Mouse (Mus musculus) limb, embryonic 15.5 days (tissue): Measurements from ENCODE around the gene Acad11. TPM values are rescaled to one million over a fixed set of nuclear protein-coding genes. Genes with fewer than 3 reads are reported as not detected.

Experiments
- ATAC-seq: fragments of 200-750 bp; cut with Nextera tagmentation; 2 replicates; pipeline ENCODE4 v1.8.0; 2017; ENCODE audit warnings: low read depth, moderate TSS enrichment; ENCODE audit not compliant: insufficient number of reproducible peaks, low FRiP score, low TSS enrichment
- H3K27ac ChIP-seq: fragments of 300-500 bp; sonication (generic); 2 replicates; pipeline ENCODE4 v1.5.1; 2015; ENCODE audit warnings: moderate library complexity, mild to moderate bottlenecking, inconsistent platforms
- H3K27me3 ChIP-seq: fragments of 300-500 bp; sonication (generic); 2 replicates; pipeline ENCODE4 v1.6.1; 2015; ENCODE audit warnings: inconsistent platforms
- H3K36me3 ChIP-seq: fragments of 300-500 bp; sonication (generic); 2 replicates; pipeline ENCODE4 v1.6.1; 2015; ENCODE audit warnings: inconsistent platforms
- H3K4me1 ChIP-seq: fragments of 300-500 bp; sonication (generic); 2 replicates; pipeline ENCODE4 v1.6.1; 2015; ENCODE audit warnings: inconsistent platforms
- H3K4me2 ChIP-seq: fragments of 300-500 bp; sonication (generic); 2 replicates; pipeline ENCODE4 v1.6.1; 2015; ENCODE audit warnings: mild to moderate bottlenecking, inconsistent platforms
- H3K4me3 ChIP-seq: fragments of 300-500 bp; sonication (generic); 2 replicates; pipeline ENCODE4 v1.5.1; 2015; ENCODE audit warnings: mild to moderate bottlenecking, inconsistent platforms
- H3K9ac ChIP-seq: fragments of 300-500 bp; sonication (generic); 2 replicates; pipeline ENCODE4 v1.6.1; 2015; ENCODE audit warnings: inconsistent platforms
- H3K9me3 ChIP-seq: fragments of 300-500 bp; sonication (generic); 2 replicates; pipeline ENCODE4 v1.6.1; 2016; ENCODE audit warnings: inconsistent platforms
- WGBS: fragments of 180-500 bp; shearing (Covaris S2); methylation state at CpG from one replicate; pipeline ENCODE4 v1.1.7; 2015; 5-methylcytosine and 5-hydroxymethylcytosine counted together
- polyA plus RNA-seq: library from polyadenylated mRNA; unstranded; fragments of >200 nt; fragmentation: Nextera tagmentation; extraction: Ambion mirVana; gene quantifications from 2 replicates; pipeline ENCODE4 v1.2.1, GENCODE M21; 2015

Gene Acad11
- polyA plus RNA-seq, 1 experiment from 2014 or later: 12.5 TPM

DNA sequence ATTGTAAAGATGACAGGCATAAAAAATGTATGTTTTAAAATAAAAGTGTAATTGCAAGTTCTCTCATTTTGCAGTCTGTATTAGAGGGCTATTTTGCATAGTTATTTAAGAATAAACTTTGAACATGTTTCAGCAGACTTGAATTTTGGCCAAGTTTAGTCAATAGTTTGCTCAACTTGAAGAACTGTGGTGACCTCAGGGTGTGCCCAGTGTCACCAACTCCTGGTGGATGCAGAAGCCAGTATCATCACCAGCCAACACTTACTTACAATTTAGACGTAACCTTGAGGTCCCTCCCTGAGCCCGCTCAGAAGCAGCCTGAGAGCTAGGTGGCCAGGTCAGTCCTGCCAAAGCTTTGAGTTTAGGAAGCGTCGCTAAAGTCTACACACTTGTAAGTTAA lies 19.5 kb upstream of the Acad11 start:
- WGBS: 82% methylated on average over 4 of the region's 4 CpGs
- Histone ChIP-seq H3K9ac (no peak overlapping the region), H3K9me3 (no peaks in the 10 kb centered on the region), H3K4me3 (no peak overlapping the region), H3K4me1 (no peaks in the 10 kb centered on the region), H3K27ac (no peak overlapping the region), H3K4me2 (no peak overlapping the region), H3K36me3 (peaks cover 60% of the 10 kb centered on the region), H3K27me3 (no peaks in the 10 kb centered on the region)
- ATAC-seq: no peak

DNA sequence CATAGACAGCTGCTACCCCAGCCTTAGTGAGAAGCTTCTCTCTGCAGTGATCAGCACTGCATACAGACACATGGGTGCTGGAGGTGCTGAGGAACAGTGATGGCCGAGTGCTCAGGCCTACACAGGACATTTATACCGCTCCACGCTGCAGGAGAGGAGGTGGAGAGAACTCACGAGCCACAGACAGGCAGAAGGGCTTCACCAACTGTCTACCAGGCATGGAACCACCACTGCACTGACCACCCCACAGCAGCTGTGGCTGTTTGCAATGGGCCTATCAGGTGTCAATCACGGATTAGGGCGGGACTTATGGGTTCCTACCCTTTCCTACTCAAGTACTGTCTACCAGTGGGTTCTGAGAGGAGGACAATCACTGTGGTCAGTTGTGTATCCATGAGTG lies 12.1 kb upstream of the Acad11 start:
- peaks cover 91% of the 10 kb centered on the region for H3K36me3 ChIP-seq
- H3K9ac ChIP-seq: no peak overlapping the region
- no peaks in the 10 kb centered on the region for H3K27me3 ChIP-seq
- no peak overlapping the region for H3K4me2 ChIP-seq
- H3K27ac ChIP-seq: no peak overlapping the region
- H3K4me1 ChIP-seq: no peaks in the 10 kb centered on the region
- H3K9me3 ChIP-seq: no peaks in the 10 kb centered on the region
- 0 out of 2 replicates have a peak, but pooled peaks have one; percentile 48 for ATAC-seq
- H3K4me3 ChIP-seq: no peak overlapping the region
- WGBS: 90% methylated on average over 6 of the region's 6 CpGs

DNA sequence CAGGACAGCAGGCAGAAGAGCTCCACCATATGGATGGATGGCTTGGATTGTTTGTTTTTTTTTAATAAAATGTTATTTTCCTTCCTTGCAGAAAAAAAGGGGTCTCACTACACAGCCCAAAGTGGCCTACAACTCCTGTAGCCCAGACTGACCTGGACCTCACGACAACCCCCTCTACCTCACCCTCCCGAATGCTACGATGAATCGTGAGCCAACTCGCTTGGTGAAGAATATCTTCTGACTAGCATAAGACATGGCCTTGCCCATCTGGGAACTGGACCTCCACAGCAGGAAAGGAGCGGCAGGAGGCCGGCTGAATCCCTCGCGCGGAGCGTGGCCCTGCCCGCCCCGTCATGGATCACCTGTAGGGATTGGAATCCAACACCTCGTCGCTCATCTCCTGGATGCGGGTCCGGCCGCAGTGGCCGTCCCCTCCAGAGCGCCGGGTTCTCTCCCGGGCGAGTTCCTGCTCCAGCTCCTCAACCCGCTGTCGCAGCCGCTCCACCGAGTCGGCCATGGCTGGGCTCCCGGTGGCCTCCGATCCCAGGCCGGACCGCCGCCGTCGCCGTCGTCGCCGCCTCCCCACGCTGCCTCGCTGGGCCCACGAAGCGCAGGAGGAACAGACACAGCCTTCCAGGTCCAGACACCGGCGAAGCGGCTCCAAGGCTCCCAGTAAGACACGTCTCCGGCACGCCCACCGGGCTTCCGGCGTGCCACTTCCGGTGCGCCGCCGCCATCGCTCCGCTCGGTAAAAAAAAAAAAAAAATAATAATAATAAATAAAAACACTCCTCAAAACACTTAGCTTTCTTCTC lies 540 bp upstream of the Acad11 start, which contains the start of gene Uba5:
Uba5 (minus strand) TSS at position 705 of the 814 bp plus-strand sequence.
- peak within 1 kb of the TSS; percentile 94 for H3K9ac ChIP-seq
- peak within 1 kb of the TSS; percentile 65 for H3K27ac ChIP-seq
- no peaks in the 10 kb centered on the region for H3K27me3 ChIP-seq
- H3K36me3 ChIP-seq: peaks cover 21% of the 10 kb centered on the region
- peaks cover 18% of the 10 kb centered on the region for H3K4me1 ChIP-seq
- H3K4me3 ChIP-seq: peak within 1 kb of the TSS; percentile 100
- under 1% methylated on average over 58 of the region's 59 CpGs for WGBS
- no peaks in the 10 kb centered on the region for H3K9me3 ChIP-seq
- peak within 1 kb of the TSS; percentile 87 for H3K4me2 ChIP-seq
- ATAC-seq: peak; percentile 62; the same call in 1 of the 2 replicates

DNA sequence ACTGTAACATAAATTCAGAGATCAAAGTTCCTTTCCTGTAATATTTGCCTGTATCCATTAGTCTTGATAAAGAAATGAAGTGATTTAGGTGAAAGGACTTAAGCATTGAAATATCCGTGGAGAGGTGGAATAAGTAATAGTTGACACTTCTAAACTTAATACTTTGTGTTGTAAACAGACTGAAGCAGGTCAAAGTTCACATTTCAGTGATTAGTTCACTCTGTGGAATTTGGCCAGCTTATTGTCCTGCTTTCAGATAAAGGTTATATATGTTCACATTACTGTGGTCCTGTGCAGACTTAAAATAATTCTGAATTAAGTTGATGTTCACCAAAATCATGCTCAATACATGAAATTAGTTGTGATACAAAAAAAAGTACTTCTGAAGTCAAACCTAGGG lies 1.4 kb downstream of the Acad11 start:
- no peak for ATAC-seq
- Histone ChIP-seq H3K9ac (no peak overlapping the region), H3K4me2 (no peak overlapping the region), H3K4me3 (no peak overlapping the region), H3K4me1 (peaks cover 18% of the 10 kb centered on the region), H3K27ac (no peak overlapping the region), H3K36me3 (peaks cover 11% of the 10 kb centered on the region), H3K27me3 (no peaks in the 10 kb centered on the region), H3K9me3 (no peaks in the 10 kb centered on the region)
- WGBS: 32% methylated on average over 1 of the region's 1 CpGs

DNA sequence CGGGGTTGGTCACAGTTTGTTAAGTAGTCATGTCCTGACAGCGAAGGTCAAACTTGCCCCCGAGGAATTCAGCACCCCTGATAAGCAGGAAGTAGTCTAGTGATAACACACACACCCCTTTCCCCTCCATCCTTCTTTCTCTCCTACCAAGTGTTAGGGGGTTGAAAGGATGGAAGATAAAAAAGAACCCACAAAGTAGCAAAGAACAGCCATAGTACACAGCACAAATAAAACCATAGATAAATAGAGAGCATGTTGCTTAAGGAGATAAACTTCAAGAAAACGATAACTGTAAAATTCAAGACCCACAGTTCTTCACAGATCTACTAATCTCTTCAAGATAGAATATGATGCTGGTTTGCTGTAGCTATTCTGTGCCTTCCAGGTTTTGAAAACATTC lies 7.1 kb downstream of the Acad11 start:
- no peak overlapping the region for H3K9ac ChIP-seq
- H3K4me3 ChIP-seq: no peak overlapping the region
- H3K27ac ChIP-seq: no peak overlapping the region
- no peaks in the 10 kb centered on the region for H3K36me3 ChIP-seq
- ATAC-seq: no peak
- H3K9me3 ChIP-seq: no peaks in the 10 kb centered on the region
- 81% methylated on average over 4 of the region's 4 CpGs for WGBS
- no peaks in the 10 kb centered on the region for H3K4me1 ChIP-seq
- no peak overlapping the region for H3K4me2 ChIP-seq
- no peaks in the 10 kb centered on the region for H3K27me3 ChIP-seq

DNA sequence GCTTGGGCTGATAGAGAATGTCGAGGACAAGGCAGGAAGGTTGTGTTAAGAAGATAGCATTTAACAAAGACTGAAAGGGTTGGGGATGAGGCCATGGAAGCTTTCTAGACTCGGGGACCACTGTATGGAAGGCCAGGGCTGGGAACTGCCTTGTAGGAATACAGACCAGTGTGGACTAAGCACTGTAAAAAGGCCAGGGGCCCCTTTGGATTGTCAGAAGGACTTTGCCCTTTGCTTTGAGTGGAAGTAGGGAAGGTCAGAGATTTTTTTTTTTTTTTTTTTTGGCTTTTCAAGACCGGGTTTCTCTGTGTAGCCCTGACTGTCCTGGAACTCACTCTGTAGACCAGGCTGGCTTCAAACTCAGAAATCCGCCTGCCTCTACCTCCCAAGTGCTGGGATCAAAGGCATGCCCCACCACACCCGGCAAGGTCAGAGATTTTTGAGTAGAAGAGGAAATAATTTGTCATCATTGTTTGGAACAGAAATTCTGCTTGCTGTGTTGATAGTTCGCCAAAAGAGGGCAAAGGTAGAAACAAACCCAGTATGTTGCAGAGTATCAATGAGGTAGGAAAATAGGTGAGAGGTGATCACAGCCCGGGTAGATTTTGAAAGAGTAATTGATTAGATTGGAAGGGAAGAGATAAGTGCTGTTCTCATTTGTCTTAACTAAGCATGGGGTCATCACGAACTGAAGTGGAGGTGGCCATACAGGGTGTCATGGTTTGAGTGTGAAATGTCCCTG lies 7.9 kb downstream of the Acad11 start:
- WGBS: 77% methylated on average over 8 of the region's 8 CpGs
- Histone ChIP-seq H3K9me3 (no peaks in the 10 kb centered on the region), H3K27ac (no peak overlapping the region), H3K36me3 (no peaks in the 10 kb centered on the region), H3K9ac (no peak overlapping the region), H3K4me3 (no peak overlapping the region), H3K27me3 (no peaks in the 10 kb centered on the region), H3K4me1 (no peaks in the 10 kb centered on the region), H3K4me2 (no peak overlapping the region)
- no peak for ATAC-seq

DNA sequence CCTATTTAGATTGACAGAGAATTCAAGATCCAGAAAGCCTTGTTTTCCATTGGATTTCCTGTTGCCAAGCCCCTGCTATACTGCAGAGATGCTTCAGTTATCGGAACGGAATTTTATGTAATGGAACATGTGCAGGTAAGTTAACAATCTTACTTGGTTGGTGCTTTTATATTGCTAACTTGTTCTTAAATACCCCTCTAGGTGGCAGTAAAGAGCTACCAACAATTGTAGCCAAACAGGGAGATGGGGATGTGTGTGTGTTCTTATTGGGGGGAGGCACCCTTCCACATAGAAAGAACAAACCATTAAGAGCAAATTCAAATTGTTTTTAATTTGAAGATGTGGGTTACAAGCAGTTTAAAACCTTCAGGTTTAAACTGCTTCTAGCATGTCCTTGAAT lies 12.6 kb downstream of the Acad11 start:
- 59% methylated on average over 2 of the region's 2 CpGs for WGBS
- H3K27me3 ChIP-seq: no peaks in the 10 kb centered on the region
- H3K9me3 ChIP-seq: no peaks in the 10 kb centered on the region
- no peak overlapping the region for H3K9ac ChIP-seq
- no peak for ATAC-seq
- H3K4me2 ChIP-seq: no peak overlapping the region
- 0 out of 2 replicates have a peak, but pooled peaks cover 3% of the 10 kb centered on the region for H3K36me3 ChIP-seq
- H3K27ac ChIP-seq: no peak overlapping the region
- H3K4me1 ChIP-seq: no peaks in the 10 kb centered on the region
- no peak overlapping the region for H3K4me3 ChIP-seq

DNA sequence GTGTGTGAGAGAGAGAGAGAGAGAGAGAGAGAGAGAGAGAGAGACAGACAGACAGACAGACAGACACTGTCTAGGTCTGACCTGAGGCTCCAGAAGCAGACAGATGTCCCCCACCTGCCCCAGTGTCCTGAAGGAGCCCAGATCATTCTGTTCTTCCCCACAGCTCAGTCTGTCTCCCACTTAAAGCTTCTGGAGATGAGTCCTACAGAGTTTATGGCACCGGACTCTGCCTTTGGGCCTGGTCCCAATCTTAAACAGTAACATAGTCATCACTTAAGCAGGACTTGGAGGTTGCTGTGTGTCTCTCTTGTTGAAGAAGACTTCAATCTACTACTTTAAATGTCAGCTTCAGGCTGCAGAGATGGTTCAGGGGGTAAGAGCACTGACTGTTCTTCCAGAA lies 15.6 kb downstream of the Acad11 start:
- Histone ChIP-seq H3K9ac (no peak overlapping the region), H3K36me3 (peaks cover 14% of the 10 kb centered on the region), H3K4me1 (no peaks in the 10 kb centered on the region), H3K27me3 (no peaks in the 10 kb centered on the region), H3K27ac (no peak overlapping the region), H3K4me2 (no peak overlapping the region), H3K4me3 (no peak overlapping the region), H3K9me3 (no peaks in the 10 kb centered on the region)
- no peak for ATAC-seq
- 94% methylated on average over 1 of the region's 1 CpGs for WGBS

DNA sequence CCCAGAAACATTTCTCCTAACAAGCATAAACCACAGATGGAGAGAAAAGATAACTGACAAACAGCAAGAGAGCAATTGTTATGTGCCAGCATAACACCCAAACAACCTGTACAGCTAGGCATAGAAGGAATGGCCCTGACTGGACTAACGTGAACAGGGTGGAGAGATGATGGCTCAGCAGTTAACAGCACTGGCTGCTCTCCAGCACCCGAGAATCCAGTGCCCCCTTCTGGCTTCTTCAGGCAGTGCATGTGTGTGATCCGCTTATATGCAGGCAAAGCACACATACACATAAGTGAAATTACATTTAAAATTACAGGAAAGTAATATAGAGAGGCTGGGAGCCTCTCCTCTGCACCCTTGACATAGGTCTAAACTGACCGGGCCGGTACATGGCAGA lies 16.2 kb downstream of the Acad11 start:
- Histone ChIP-seq H3K27me3 (no peaks in the 10 kb centered on the region), H3K36me3 (peaks cover 16% of the 10 kb centered on the region), H3K9ac (no peak overlapping the region), H3K4me1 (no peaks in the 10 kb centered on the region), H3K27ac (no peak overlapping the region), H3K4me2 (no peak overlapping the region), H3K9me3 (no peaks in the 10 kb centered on the region), H3K4me3 (no peak overlapping the region)
- no peak for ATAC-seq
- WGBS: 54% methylated on average over 5 of the region's 5 CpGs

DNA sequence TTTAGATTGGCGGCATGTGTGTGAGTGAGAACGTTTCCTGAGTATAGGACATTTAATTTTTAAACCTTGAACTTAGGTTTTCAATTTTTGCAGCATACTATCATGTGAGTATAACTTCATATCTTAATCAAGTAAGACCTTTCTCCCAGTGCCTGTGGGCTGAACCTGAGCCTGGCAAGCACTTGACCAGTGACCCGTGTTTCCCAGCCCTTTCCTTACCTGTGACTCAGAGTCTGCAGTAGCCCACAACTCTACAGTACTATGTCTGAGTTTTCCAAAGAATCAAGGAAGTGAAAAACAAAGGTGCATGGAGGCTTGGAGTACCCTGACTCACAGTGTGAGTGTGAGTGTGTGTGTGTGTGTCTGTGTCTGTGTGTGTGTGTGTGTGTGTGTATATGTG lies 16.9 kb downstream of the Acad11 start:
- no peak for ATAC-seq
- H3K9me3 ChIP-seq: no peaks in the 10 kb centered on the region
- no peaks in the 10 kb centered on the region for H3K27me3 ChIP-seq
- no peaks in the 10 kb centered on the region for H3K4me1 ChIP-seq
- H3K4me3 ChIP-seq: no peak overlapping the region
- no peak overlapping the region for H3K4me2 ChIP-seq
- H3K9ac ChIP-seq: no peak overlapping the region
- H3K36me3 ChIP-seq: peaks cover 18% of the 10 kb centered on the region
- no peak overlapping the region for H3K27ac ChIP-seq
- WGBS: 73% methylated on average over 3 of the region's 3 CpGs

DNA sequence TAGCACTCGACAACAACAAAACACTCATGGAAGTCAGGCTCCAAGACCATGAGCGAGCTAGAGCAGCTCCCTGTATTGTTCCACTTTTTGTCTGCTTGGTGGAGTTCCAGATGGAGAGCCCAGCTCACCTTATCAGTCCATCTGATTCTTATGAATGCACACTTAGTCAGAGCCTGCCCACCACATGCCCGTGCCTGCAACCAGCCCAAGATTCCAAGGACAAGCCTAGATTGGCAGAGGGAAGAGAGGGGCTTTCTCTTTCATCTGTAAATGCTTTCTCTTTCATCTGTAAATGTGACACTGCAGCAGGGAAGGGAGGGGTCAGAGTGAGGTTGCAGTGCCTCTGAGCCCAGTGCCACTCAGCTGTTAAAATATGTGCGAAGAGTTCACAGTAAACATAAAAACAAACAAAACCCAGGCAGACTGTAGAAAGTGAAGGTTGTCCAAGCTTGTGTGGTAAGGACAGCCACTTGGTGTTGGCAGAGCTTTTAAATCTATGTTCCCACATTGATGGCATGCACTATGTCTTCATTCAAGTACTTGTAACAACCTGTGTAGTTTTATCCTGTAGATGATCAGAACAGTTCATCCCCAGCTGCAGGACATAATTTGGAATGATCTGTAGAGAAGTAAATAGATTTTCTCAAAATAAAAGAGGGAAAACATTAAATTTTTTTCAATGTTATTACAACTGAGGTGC lies 22.7 kb downstream of the Acad11 start:
- no peak overlapping the region for H3K4me3 ChIP-seq
- no peak overlapping the region for H3K4me2 ChIP-seq
- H3K9me3 ChIP-seq: no peaks in the 10 kb centered on the region
- ATAC-seq: no peak
- H3K36me3 ChIP-seq: peaks cover 15% of the 10 kb centered on the region
- 42% methylated on average over 4 of the region's 4 CpGs for WGBS
- H3K4me1 ChIP-seq: peaks cover 5% of the 10 kb centered on the region
- no peak overlapping the region for H3K9ac ChIP-seq
- H3K27me3 ChIP-seq: no peaks in the 10 kb centered on the region
- no peak overlapping the region for H3K27ac ChIP-seq

DNA sequence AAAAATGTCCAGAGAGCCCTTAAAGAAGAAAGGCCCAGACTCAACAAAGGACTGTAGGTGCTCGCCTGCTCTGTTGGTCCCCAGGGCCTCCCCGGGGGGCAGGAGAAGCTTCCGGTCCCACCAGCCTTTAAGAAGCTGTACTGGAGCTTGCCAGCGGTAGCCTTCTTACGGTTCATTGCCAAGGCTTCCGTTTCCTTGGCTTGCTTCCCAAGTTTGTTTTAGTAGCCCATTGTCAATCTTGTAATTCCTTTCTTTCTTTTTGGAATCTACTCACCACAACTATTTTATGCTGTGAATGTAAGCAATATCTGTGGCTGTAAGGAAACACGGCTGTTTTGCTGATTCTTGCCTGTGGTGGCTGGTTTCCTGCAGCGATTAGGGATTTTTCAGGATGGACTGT lies 25.4 kb downstream of the Acad11 start:
- no peak overlapping the region for H3K9ac ChIP-seq
- peaks cover 5% of the 10 kb centered on the region for H3K4me1 ChIP-seq
- no peak overlapping the region for H3K4me2 ChIP-seq
- H3K27me3 ChIP-seq: no peaks in the 10 kb centered on the region
- H3K9me3 ChIP-seq: no peaks in the 10 kb centered on the region
- peak overlapping the region; percentile 57; the same call in 1 of the 2 replicates for H3K27ac ChIP-seq
- WGBS: 47% methylated on average over 8 of the region's 8 CpGs
- H3K36me3 ChIP-seq: peaks cover 4% of the 10 kb centered on the region; the same call in 1 of the 2 replicates
- H3K4me3 ChIP-seq: no peak overlapping the region
- ATAC-seq: no peak
